8 mouse cellular contexts compared by ENCODE assay signal in the genomic region with DNA sequence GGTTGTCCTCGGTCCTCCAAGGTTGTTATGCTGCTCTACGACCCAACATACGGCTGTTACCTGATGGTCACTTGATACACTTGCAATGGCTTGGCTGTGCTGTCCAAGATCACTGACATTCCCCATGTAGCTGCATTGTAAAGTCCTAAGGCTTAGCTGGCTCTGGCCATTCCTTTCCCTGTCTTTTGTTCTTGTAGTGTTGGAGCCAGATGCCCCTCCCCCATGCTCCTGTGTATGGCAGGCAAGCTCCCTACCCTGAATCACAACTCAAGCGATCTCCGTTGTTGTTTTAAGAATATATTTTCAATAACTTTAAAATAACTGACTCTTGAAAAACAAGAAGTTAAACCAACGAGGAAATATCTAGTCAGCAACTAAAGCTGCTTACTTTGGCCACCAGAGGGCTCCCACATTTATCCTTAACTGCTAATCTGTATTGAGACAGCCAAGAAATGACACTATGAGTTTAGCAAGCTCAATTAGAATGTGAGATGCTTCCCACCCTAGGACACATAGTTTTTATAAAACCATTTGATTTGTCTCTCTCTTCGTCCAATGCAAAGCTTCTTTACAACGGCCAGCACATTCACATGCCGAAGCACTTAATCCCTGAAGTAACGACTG.
DNase-seq lines count a peak whose midpoint lies in the region; ATAC-seq and TF ChIP-seq lines count a peak whose summit lies in the region.

No protein-coding gene starts in this region.

- no peak overlapping the region for H3K9ac ChIP-seq in kidney, embryonic 16.5 days (replicated peaks; ENCODE audit: low read length)
- H3K9ac ChIP-seq in neural tube, embryonic 13.5 days = no peak overlapping the region

- H3K9me3 ChIP-seq in kidney, embryonic 16.5 days (ENCODE audit: low read length) = no peaks in the 10 kb centered on the region
- H3K9me3 ChIP-seq in neural tube, embryonic 13.5 days = peaks cover 3% of the 10 kb centered on the region; the same call in 1 of the 2 replicates

- H3K27ac ChIP-seq in kidney, adult 2 months (ENCODE audit: insufficient read depth, low read depth, low read length) = no peak overlapping the region
- no peak overlapping the region for H3K27ac ChIP-seq in kidney, embryonic 16.5 days (ENCODE audit: low read length)
- no peak overlapping the region; the same call in 1 of the 2 replicates for H3K27ac ChIP-seq in neural tube, embryonic 13.5 days (replicated peaks)

- DNase-seq in kidney, adult 2 months = peak; percentile 39
- peak; percentile 7 for DNase-seq in urinary bladder, postnatal 25 days (ENCODE audit: low spot score)
- DNase-seq in urinary bladder, postnatal 4 days (ENCODE audit: low spot score in 2 of 2) = no peak
- peak; percentile 72 for DNase-seq in embryo, embryonic 10.5 days (ENCODE audit: low spot score)
- no peak for DNase-seq in thymus, adult 18-20 months

- no peak overlapping the region for H3K4me3 ChIP-seq in kidney, adult 2 months (ENCODE audit: insufficient read depth, low read depth, low read length)
- H3K4me3 ChIP-seq in kidney, embryonic 16.5 days (ENCODE audit: low read length) = no peak overlapping the region
- no peak overlapping the region for H3K4me3 ChIP-seq in neural tube, embryonic 13.5 days

- H3K27me3 ChIP-seq in kidney, adult 2 months (replicated peaks; ENCODE audit: control insufficient read depth, insufficient read depth, low read length) = no peaks in the 10 kb centered on the region
- no peaks in the 10 kb centered on the region for H3K27me3 ChIP-seq in kidney, embryonic 16.5 days (ENCODE audit: insufficient read depth, low read length)
- H3K27me3 ChIP-seq in neural tube, embryonic 13.5 days = no peaks in the 10 kb centered on the region

- H3K36me3 ChIP-seq in kidney, adult 2 months (ENCODE audit: control insufficient read depth, insufficient read depth, low read length) = no peaks in the 10 kb centered on the region
- no peaks in the 10 kb centered on the region for H3K36me3 ChIP-seq in kidney, embryonic 16.5 days (ENCODE audit: insufficient read depth, low read length)
- no peaks in the 10 kb centered on the region for H3K36me3 ChIP-seq in neural tube, embryonic 13.5 days

- WGBS in kidney, adult 2 months = 63% methylated on average over 10 of the region's 10 CpGs
- 57% methylated on average over 10 of the region's 10 CpGs for WGBS in kidney, embryonic 16.5 days
- 45% methylated on average over 10 of the region's 10 CpGs for WGBS in neural tube, embryonic 13.5 days

- no peak for TF ChIP-seq POLR2A in kidney, adult 2 months (IDR thresholded peaks at IDR 0.05; ENCODE audit: low read depth, low read length)

- ATAC-seq in kidney, embryonic 16.5 days (ENCODE audit: low FRiP score, low TSS enrichment) = no peak
- ATAC-seq in inflammation-experienced regulatory T-cells, adult 6 months = peak; percentile 41
- peak; percentile 67 for ATAC-seq in neural tube, embryonic 13.5 days (ENCODE audit: low read depth)

- no peaks in the 10 kb centered on the region for H3K4me1 ChIP-seq in kidney, adult 2 months (ENCODE audit: control insufficient read depth, insufficient read depth, low read length)
- no peaks in the 10 kb centered on the region for H3K4me1 ChIP-seq in kidney, embryonic 16.5 days (ENCODE audit: insufficient read depth, low read length)
- H3K4me1 ChIP-seq in neural tube, embryonic 13.5 days (replicated peaks) = peaks cover 8% of the 10 kb centered on the region

- 0 out of 2 replicates have a peak, but pooled peaks have one; percentile 12 for TF ChIP-seq CTCF in kidney, adult 2 months (conservative IDR thresholded peaks at IDR 0.05; ENCODE audit: insufficient read depth, insufficient read length, low read depth, low read length)

- no peak overlapping the region for H3K4me2 ChIP-seq in kidney, embryonic 16.5 days (replicated peaks; ENCODE audit: low read depth, low read length)
- no peak overlapping the region for H3K4me2 ChIP-seq in neural tube, embryonic 13.5 days

Comparison
In these comparisons a context has a peak if more than half of its experiments do, and no peak if none do; other contexts are left out.
1. DNase-seq: peak in kidney, adult 2 months (single experiment), urinary bladder, postnatal 25 days (single experiment) and embryo, embryonic 10.5 days (single experiment); none in urinary bladder, postnatal 4 days (0 of 2) and thymus, adult 18-20 months (0 of 2).